Mouse (Mus musculus) liver, adult 2 months (tissue): Measurements from ENCODE around the gene Nkx6-1. TPM values are rescaled to one million over a fixed set of nuclear protein-coding genes. Genes with fewer than 3 reads are reported as not detected.

Experiments used
- DNase-seq: peaks from one replicate; pipeline ENCODE4 v3.0.0-alpha.2; 2011; ENCODE audit warnings: low read depth, low spot score; ENCODE audit errors: extremely low read depth
- H3K27ac ChIP-seq: fragments of 200-500 bp; replicated peaks from 2 replicates; pipeline ENCODE4 v1.5.1; 2012; ENCODE audit warnings: low read depth, mild to moderate bottlenecking, control low read depth, inconsistent platforms, low read length; ENCODE audit not compliant: insufficient read depth
- H3K27me3 ChIP-seq: fragments of 200-500 bp; 2 replicates; pipeline ENCODE4 v1.6.1; 2012; ENCODE audit warnings: mild to moderate bottlenecking, moderate library complexity, low read length, inconsistent platforms; ENCODE audit not compliant: control insufficient read depth, insufficient read depth
- H3K36me3 ChIP-seq: fragments of 200-500 bp; 2 replicates; pipeline ENCODE4 v1.6.1; 2012; ENCODE audit warnings: low read length, inconsistent platforms; ENCODE audit not compliant: control insufficient read depth, insufficient read depth
- H3K4me1 ChIP-seq: fragments of 200-500 bp; 2 replicates; pipeline ENCODE4 v1.6.1; 2011; ENCODE audit warnings: low read length; ENCODE audit not compliant: control insufficient read depth, insufficient read depth
- H3K4me3 ChIP-seq: fragments of 200-500 bp; 2 replicates; pipeline ENCODE4 v1.5.1; 2011; ENCODE audit warnings: low read depth, mild to moderate bottlenecking, control low read depth, low read length, moderate library complexity; ENCODE audit not compliant: insufficient read depth
- H3K79me2 ChIP-seq: fragments of 200-500 bp; 2 replicates; pipeline ENCODE4 v1.6.1; 2012; ENCODE audit warnings: inconsistent platforms, mild to moderate bottlenecking, low read length, moderate library complexity; ENCODE audit not compliant: control insufficient read depth, insufficient read depth
- H3K9ac ChIP-seq: fragments of 200-500 bp; 2 replicates; pipeline ENCODE4 v1.6.1; 2012; ENCODE audit warnings: low read depth, mild to moderate bottlenecking, control low read depth, inconsistent platforms, low read length
- CTCF ChIP-seq: fragments of 200-500 bp; IDR thresholded peaks from 2 replicates; pipeline ENCODE4 v1.5.1; 2011; ENCODE audit warnings: low read depth, low read length, control low read depth
- POLR2A ChIP-seq: fragments of 200-500 bp; IDR thresholded peaks from 2 replicates; pipeline ENCODE4 v1.6.1; 2011; ENCODE audit warnings: low read length, control low read depth; ENCODE audit not compliant: insufficient read depth; ENCODE audit errors: extremely low read depth
- WGBS: fragments of 180-500 bp; shearing (Covaris S2); methylation state at CpG from one replicate; pipeline ENCODE4 v1.1.7; 2018; 5-methylcytosine and 5-hydroxymethylcytosine counted together
- polyA plus RNA-seq: library from polyadenylated mRNA; depleted of rRNA; stranded (reverse); fragments of >200 nt; gene quantifications from 2 replicates; pipeline ENCODE4 v1.2.3, GENCODE M21; 2012
- total RNA-seq: library from RNA; depleted of rRNA; stranded (reverse); fragments of >200 nt; gene quantifications from 2 replicates; pipeline ENCODE4 v1.2.3, GENCODE M21; 2014

Gene Nkx6-1
- total and polyA plus RNA-seq, 2 experiments = not detected

- Histone ChIP-seq H3K9ac (no peak overlapping the region), H3K4me1 (peaks cover 9% of the 10 kb centered on the region; the same call in 1 of the 2 replicates), H3K27me3 (peaks cover 43% of the 10 kb centered on the region), H3K4me3 (no peak overlapping the region), H3K27ac (no peak overlapping the region), H3K36me3 (no peaks in the 10 kb centered on the region), H3K79me2 (no peaks in the 10 kb centered on the region)
- TF ChIP-seq POLR2A (no peak), CTCF (no peak)
- 3% methylated on average over 19 of the region's 19 CpGs for WGBS
- no peak for DNase-seq
Measured at GRCm38 (mm10) chr5:101667263-101667990, 2.6 kb upstream of the Nkx6-1 start.

- Histone ChIP-seq H3K27me3 (peaks cover 47% of the 10 kb centered on the region), H3K27ac (no peak overlapping the region), H3K79me2 (no peaks in the 10 kb centered on the region), H3K4me3 (no peak overlapping the region), H3K4me1 (peaks cover 9% of the 10 kb centered on the region; the same call in 1 of the 2 replicates), H3K36me3 (no peaks in the 10 kb centered on the region), H3K9ac (no peak overlapping the region)
- TF ChIP-seq CTCF = no peak
- TF ChIP-seq POLR2A = no peak
- DNase-seq = no peak
- 4% methylated on average over 18 of the region's 18 CpGs for WGBS
Measured at GRCm38 (mm10) chr5:101666713-101667112, 1.9 kb upstream of the Nkx6-1 start.

DNA sequence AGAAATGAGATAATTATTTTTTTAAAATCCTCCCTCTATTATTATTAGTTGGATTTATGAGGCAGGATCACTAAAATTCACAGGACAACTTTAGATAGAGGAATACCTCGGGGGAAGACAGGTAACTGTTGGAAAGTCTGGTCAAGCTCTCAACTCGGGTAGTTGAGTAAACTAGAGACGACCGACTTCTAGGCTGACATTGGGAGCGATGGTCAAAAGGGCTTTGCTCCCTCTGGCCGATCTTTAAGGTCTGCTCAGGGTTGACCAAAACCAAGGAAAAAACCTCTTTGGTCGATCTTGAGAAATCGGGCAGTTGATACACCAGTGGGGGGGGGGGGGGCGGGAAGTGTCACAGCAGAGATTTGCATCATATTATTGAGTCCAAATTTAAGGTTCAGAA lies 1.3 kb upstream of the Nkx6-1 start:
- Histone ChIP-seq H3K79me2 (no peaks in the 10 kb centered on the region), H3K27me3 (peaks cover 49% of the 10 kb centered on the region), H3K27ac (no peak overlapping the region), H3K9ac (no peak overlapping the region), H3K36me3 (no peaks in the 10 kb centered on the region), H3K4me3 (no peak overlapping the region), H3K4me1 (peaks cover 9% of the 10 kb centered on the region; the same call in 1 of the 2 replicates)
- WGBS = 4% methylated on average over 9 of the region's 9 CpGs
- no peak for DNase-seq
- no peak for TF ChIP-seq CTCF
- no peak for TF ChIP-seq POLR2A

DNA sequence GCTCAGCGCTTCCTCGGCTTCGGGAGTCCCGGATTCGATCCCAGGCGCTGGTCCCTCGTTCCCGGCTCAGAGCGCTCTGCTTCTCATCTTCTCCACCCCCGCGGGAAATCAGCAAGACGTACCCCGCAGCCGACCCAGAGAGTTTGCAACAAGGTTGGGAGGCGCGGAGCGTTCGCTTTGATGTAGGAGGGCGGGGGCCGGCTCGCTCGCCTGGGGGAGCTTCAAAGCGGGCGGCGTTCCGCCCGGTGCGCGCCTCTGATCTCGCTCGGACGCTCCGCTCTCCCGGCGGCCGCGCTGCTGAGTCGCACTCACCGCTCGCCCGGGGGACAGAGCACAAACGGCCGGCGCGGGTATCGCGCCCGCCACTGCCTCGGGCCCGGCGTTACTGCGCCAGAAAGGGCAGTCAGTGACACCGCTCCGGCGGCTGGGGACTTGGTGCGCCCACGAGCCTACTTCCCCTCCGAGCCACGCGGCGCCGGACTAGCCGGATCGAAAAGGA lies 324 bp downstream of the Nkx6-1 start:
- no peak for DNase-seq
- WGBS = 2% methylated on average over 64 of the region's 64 CpGs
- TF ChIP-seq CTCF (no peak), POLR2A (no peak)
- Histone ChIP-seq H3K79me2 (no peaks in the 10 kb centered on the region), H3K27ac (no peak overlapping the region), H3K4me3 (peak overlapping the region; percentile 11; the same call in 1 of the 2 replicates), H3K9ac (no peak overlapping the region), H3K36me3 (no peaks in the 10 kb centered on the region), H3K27me3 (peaks cover 51% of the 10 kb centered on the region), H3K4me1 (peaks cover 9% of the 10 kb centered on the region; the same call in 1 of the 2 replicates)

DNA sequence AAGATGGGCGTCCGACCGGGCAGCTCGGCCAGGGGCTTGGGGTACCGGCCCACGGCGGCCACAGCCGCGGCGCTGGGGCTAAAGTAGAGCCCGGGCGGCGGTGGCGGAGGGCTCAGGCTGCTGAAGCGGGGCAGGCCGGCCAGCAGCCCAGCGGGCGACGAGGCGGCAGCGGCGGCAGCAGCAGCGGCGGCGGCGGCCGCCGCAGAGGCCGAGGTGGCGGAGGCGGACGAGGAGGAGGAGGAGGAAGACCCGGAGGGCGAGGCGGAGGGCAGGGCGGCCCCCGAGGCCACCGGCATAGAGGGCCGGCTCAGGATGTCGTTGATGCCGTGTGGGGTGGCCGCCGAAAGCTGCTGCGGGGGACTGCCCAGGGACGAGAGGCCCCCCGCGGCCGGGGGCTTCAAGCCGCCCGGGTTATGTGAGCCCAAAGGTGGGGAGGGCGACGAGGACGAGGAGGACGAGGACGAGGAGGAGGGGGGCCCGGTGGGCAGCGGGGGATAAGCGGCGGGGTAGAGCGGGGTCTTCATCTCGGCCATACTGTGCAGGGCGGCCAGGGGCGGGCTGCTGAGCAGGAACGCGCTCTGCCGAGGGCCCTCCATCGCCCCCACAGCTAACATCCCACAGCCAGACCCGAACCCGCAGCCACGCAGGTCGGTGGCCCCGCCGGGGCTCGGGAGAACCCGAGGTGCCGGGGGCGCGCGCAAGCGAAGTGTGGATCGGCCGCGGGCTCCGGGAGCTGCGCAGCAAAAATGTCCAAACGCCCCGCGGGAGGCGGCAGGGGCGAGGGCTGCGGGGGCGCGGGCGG lies 974 bp downstream of the Nkx6-1 start:
- no peak for DNase-seq
- Histone ChIP-seq H3K27ac (no peak overlapping the region), H3K27me3 (peaks cover 55% of the 10 kb centered on the region), H3K79me2 (no peaks in the 10 kb centered on the region), H3K4me3 (no peak overlapping the region), H3K9ac (no peak overlapping the region), H3K36me3 (no peaks in the 10 kb centered on the region), H3K4me1 (peaks cover 9% of the 10 kb centered on the region; the same call in 1 of the 2 replicates)
- WGBS = 1% methylated on average over 80 of the region's 94 CpGs
- TF ChIP-seq POLR2A (no peak), CTCF (no peak)
